Mouse (Mus musculus): ENCODE data around the gene Krt88. TPM values are rescaled to one million over a fixed set of nuclear protein-coding genes. Genes with fewer than 3 reads are reported as not detected.

Gene Krt88
- total RNA-seq, 4 experiments from 2014 or later = not detected

- no peak for DNase-seq
Measured at GRCm38 (mm10) chr15:101479007-101479665, 31.6 kb downstream of the Krt88 start.

DNA sequence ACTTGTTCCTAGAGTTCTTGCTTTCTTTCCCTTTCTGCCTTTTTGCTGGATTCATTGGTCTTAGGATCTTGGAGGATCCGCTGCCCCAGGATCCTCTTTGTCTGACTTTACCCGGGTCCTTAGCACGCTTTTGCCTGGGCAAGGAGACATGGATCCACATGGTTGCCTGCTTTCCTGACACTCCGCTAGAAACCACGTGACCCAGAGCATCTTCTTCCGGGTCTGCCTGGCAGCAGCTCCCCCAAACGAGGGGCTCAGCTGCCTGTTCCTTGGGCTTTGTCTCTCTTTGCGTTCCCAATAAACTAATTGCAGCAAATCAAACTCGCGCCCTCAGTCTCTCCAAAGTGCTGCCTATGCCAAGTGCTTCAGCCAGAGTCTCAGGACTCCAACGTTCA lies 32.1 kb downstream of the Krt88 start:
- no peak for DNase-seq

DNA sequence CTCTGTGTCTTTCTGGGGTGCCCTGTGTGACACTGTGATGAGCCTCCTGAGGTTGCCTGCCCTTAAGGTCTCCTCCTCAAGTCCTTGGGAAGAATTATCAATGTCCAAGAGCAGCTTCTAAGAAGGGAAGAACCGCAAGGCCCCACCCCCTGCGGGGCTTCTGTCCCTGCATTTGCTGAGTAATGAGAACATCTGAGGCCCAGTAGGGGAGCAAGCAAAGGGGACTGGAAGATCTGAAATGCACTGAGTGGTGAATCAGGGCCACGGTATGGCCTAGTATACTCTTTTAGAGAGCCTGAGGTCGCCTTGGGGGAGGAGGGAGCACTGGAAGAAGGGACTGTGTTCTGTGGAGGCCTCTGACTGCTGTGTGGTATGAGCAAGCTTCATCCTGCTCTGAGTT lies 34.5 kb downstream of the Krt88 start:
- DNase-seq = no peak

GRCm38 (mm10) chr15:101483646-101484045 lies 36.1 kb downstream of the Krt88 start:
- no peak for DNase-seq

GRCm38 (mm10) chr15:101484939-101485338 lies 37.4 kb downstream of the Krt88 start:
- DNase-seq = no peak

- no peak for DNase-seq
Measured at GRCm38 (mm10) chr15:101485911-101486635, 38.5 kb downstream of the Krt88 start.

DNA sequence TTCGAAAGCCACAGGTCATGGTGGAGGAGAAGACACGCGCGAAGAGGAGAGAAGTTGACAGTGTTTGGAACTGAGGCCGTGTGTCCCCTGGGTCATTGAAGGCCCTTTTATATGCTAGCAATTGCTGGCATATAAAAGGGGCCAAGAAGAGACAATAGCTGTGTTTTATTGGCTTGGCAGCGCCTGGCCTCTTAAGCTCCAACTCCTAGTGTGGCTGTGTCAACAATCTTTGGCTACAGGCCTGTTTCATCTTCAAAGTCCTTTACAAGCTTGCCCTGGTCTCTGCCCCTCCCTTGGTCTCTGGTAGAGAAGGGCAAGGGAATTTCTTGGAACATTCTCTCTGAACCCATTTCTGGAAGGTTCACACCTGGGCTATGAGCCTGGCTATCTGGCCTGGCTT lies 43.9 kb downstream of the Krt88 start, which contains the start of gene Krt83:
Krt83 (minus strand) TSS at position 82 of the 400 bp plus-strand sequence.
- no peak for DNase-seq

DNA sequence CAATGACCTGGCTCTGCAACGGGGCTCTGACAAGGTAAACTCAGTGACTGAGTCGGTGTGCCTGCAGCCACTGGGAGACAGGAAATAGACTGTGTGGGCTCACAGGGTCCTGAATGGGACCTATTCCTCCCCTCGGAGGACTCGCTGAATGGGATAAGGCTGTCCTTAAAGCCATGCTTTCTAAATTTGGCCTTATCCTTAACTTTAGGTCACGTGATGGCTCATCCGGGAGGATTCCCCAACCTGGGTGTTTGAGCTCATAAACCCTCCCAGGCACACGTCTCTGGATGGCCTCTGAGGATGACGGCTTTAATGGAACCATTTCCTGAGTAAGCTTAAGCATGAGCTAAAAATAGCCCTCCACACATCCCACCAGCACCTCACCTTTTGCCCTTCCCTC lies 45.2 kb downstream of the Krt88 start:
- DNase-seq = no peak

- no peak for DNase-seq
Measured at GRCm38 (mm10) chr15:101493713-101494112, 46.2 kb downstream of the Krt88 start.

DNA sequence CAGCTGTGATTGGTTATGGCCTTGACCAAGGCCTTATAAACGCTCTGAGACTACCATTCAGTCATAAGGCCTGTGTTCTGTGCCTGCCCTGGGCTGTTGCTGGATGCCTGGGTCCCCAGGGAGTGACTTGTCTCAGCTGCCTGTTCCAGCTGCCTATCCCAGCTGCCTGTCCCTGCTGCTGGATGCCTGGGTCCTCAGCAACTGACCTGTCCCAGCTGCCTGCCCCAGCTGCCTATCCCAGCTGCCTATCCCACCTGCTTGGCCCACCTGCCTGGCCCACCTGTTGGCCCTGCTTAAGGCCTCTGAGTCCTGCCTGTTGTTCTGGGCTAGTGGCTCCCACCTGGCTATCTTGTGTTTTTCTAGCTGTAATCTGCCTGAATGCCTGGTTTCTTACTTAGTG lies 46.7 kb downstream of the Krt88 start:
- no peak for DNase-seq

DNA sequence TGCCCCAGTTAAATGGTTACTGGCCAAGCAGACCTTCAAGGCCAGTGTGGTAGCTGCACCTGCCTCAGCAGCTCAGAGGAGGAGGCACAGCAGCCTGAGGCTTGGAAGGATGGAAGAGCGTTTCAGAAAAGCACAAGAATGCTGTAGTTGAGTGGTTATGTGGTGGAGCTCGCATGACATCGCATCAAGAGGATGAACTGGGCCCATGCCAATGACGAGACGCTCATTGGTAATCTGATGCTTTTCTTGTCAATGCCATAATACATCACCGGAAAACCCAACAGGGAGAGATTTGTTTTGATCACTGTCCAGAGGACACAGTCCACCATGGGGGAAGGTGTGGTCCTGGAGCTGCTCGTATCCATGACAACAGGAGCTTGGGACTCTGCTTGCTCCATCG lies 47.7 kb downstream of the Krt88 start:
- DNase-seq = no peak

GRCm38 (mm10) chr15:101497181-101497580 lies 49.6 kb downstream of the Krt88 start:
- peak; percentile 77 for DNase-seq

Other genes with a start within 250 kb of the Krt88 start
- 10 to 100 TPM in 3 of 4 experiments, 1 to 10 TPM in 1; 8.8 to 19.6 (median 17.1) TPM for gene Grasp, start 223.6 kb upstream of the Krt88 start, total RNA-seq (2022)
- gene Nr4a1, start 193.5 kb upstream of the Krt88 start, total RNA-seq (2022) = 100 to 1,000 TPM in 2 of 4 experiments, 10 to 100 TPM in 2; 42.9 to 895 (median 124) TPM
- 10 to 100 TPM; 31.4 to 48.9 (median 37.0) TPM for gene Atg101, start 163.5 kb upstream of the Krt88 start, total RNA-seq (2022)
- under 1 TPM; 0.49 to 0.91 (median 0.71) TPM for gene 6030408B16Rik, start 154.5 kb upstream of the Krt88 start, total RNA-seq (2022)
- 1 to 10 TPM; 7.0 to 9.8 (median 8.1) TPM for gene Krt80, start 77.6 kb upstream of the Krt88 start, total RNA-seq (2022)
- 1 to 10 TPM; 1.1 to 3.2 (median 1.5) TPM for gene Krt7, start 36.7 kb upstream of the Krt88 start, total RNA-seq (2022)
- gene Krt87, start 8.9 kb upstream of the Krt88 start, total RNA-seq (2022) = under 1 TPM in 1 of 4 experiments, not detected in 3; 0.17 TPM
- gene Krt81, start 16.0 kb downstream of the Krt88 start, total RNA-seq (2022) = not detected
- not detected for gene Krt86, start 25.7 kb downstream of the Krt88 start, total RNA-seq (2022)
- gene Krt83, start 43.8 kb downstream of the Krt88 start, total RNA-seq (2022) = not detected
- not detected for gene Gm49425, start 69.5 kb downstream of the Krt88 start, total RNA-seq (2022)
- not detected for gene Krt84, start 85.1 kb downstream of the Krt88 start, total RNA-seq (2022)
- not detected for gene Krt82, start 102.9 kb downstream of the Krt88 start, total RNA-seq (2022)
- gene Krt90, start 115.2 kb downstream of the Krt88 start, total RNA-seq (2022) = not detected
- not detected for gene Krt75, start 126.2 kb downstream of the Krt88 start, total RNA-seq (2022)
- gene Gm5414, start 180.4 kb downstream of the Krt88 start, total RNA-seq (2022) = not detected
- not detected for gene Gm5478, start 199.6 kb downstream of the Krt88 start, total RNA-seq (2022)
- not detected for gene Krt6b, start 232.5 kb downstream of the Krt88 start, total RNA-seq (2022)
- not detected for gene Krt6a, start 246.6 kb downstream of the Krt88 start, total RNA-seq (2022)